Mouse (Mus musculus) ovary, postnatal 10 days (tissue): ENCODE measurements around the gene Nat10.

ENCODE experiments used
- DNase-seq: peaks from one replicate; pipeline ENCODE4 v3.0.0; 2022; ENCODE audit warnings: low spot score

The Nat10 gene

DNA sequence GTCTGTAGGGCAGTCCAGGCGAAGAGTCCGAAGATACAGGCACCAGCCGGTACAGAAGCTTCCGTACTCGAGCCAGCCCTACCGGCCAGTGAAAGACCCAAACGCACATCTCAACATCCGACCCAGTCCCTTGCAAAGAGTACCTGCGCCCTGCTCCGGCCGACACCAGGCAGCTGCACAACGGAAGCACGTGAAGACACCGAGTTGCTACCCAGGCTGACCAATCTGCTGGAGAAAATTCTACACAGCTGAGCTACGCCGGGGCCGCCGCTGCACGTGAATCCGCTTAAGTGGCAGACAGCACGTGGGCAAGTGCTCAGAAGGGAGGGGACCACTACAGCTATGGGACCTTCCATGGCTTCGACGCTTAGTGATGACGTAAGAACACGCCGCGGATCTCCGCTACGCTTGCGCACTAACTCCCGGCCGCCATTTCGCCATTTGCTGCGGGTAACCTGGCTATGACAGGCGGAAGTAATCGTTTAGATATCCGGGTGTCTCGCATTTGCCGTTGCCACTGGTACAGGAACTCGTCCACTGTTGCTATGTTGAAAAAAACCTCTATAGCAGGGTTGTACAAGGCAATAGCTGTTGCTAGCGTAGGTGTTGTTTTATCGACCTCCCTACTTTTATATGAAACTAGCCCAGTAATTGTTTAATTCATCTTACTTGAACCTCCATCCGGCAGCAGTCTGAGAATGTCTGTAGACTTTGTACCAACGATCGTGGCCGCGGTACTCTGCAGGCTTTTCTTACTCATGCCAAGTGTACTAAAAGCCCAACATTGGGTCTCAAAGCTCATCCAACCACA, at the start of gene Nat10:
TSS of gene Nat10 (minus strand) at position 365 of the 811 bp plus-strand sequence.
- DNase-seq = peak; percentile 94

GRCm38 (mm10) chr2:103810412-103810811, 49.3 kb upstream of the Nat10 start:
- no peak for DNase-seq

DNA sequence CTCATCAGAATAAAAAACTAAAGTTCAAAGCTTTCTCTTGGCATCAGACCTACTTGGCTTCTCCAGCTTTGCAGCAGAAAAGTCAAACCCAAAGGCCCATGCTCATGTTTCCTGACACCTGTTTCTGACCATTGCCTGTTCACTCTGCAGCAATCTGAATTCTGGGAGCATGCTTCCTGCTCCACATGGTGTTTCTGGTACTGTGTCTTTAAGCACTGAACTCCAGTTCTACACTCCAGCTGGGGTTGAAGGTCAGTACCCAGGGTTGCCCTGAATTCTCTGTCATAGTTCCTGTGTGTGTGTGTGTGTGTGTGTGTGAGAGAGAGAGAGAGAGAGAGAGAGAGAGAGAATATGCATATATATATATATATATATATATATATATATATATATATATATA, 47.4 kb upstream of the Nat10 start:
- DNase-seq = no peak

DNA sequence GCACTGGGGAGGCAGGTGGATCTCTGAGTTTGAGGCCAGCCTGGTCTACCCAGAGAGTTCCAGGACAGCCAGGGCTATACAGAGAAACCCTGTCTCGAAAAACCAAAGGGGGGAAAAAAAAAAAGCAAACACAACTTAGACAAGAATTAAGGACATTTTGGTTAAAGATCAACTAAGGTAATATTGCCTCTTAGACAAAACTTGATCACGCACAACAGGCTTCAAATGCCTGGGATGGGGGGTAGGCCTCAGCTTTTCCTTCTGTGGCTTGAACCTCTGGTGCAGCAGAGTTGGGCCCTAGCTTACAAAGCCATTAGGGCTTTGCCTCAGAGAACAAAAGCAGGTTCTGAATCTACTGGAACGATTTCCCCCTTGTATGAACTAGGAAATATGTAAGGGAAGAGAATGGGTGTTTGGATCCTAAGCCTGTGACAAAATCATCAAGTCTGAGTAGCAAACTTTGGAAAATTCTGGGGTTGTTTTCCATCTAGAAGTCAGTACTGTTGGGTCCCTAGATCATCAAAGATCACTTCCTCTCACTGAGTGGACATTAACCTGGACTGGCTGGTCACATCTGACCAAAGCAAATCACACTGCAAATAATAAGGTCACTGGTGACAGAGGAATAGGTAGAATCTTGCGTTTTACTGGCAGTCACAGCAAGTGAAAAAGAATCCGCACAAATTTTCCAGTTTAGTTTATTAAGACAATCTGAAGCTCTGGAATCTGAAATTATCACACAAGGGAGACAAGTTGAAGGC, 42.9 kb upstream of the Nat10 start:
- DNase-seq = no peak

DNA sequence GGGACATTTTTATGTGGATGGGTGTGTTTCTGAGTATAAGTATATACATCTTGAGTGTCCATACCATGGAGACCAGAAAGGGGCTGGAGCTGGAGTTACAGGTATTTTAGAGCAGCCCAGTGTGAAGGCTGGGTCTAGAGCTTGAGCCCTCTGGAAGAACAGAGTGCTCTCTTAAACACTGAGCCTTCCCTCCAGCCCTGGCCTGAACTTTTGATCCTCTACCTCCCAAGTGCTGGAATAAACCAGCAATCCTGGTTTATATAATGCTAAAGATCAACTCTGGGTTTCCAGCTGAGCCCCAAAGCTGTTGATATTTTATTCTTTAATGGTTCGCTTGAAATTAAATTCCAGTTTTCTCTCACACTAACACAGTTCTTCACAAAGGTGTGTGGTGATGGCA, 41.4 kb upstream of the Nat10 start:
- no peak for DNase-seq

DNA sequence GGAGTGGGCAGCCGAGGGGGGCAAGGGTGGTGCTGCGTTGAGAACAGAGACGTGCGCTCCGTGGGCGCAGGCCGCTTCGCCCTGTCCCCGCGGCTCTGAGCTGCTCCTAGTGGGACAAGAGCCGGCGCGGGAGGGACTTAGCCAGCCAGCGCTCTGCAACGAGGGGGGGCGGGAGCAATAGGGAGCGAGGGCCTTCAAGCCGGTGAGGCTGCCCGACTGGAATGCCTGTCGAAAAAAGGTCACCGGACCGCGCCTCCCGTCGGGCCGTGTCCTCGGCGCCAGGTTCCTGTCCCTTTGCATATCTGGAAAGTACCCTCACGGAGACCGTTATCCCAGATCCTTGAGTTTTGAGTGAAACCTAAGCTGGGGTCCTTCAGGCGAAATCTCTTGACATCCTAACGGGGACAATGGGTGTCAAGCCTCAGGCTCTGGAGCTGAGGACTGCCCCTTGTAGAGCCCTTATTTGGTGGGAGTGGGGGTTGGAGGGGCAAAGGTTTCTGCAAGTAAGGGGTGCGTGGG, 36.5 kb upstream of the Nat10 start, which contains the start of gene Caprin1:
TSS of gene Caprin1 (minus strand) at position 159 of the 519 bp plus-strand sequence.
- DNase-seq = peak; percentile 95

- peak; percentile 55 for DNase-seq
Observed at GRCm38 (mm10) chr2:103796861-103797466, 35.9 kb upstream of the Nat10 start.

GRCm38 (mm10) chr2:103796211-103796860, 35.3 kb upstream of the Nat10 start:
- peak; percentile 38 for DNase-seq

- peak; percentile 24 for DNase-seq
Observed at GRCm38 (mm10) chr2:103795843-103796210, 34.8 kb upstream of the Nat10 start.

- no peak for DNase-seq
Observed at GRCm38 (mm10) chr2:103792009-103792408, 30.9 kb upstream of the Nat10 start.

DNA sequence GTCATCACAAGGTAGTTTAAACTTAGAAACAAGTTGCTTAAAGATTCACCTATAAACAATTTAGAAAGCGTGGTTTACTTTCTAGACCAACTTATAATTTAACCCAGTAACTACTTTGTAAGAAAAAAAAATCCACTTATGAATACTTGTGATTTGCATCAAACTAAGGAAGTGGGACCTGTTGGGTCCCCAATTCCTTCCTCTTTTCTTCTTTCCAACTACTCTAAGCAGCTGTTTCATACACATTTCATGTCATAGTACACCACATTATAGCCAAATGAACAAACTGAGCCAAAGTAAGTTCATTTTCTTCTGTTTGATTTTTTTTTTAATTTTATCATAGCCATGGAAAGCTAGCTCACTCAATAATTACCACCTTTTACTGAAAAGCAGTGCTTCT, 24.7 kb upstream of the Nat10 start:
- no peak for DNase-seq

GRCm38 (mm10) chr2:103784621-103785020, 23.6 kb upstream of the Nat10 start:
- DNase-seq = no peak

DNA sequence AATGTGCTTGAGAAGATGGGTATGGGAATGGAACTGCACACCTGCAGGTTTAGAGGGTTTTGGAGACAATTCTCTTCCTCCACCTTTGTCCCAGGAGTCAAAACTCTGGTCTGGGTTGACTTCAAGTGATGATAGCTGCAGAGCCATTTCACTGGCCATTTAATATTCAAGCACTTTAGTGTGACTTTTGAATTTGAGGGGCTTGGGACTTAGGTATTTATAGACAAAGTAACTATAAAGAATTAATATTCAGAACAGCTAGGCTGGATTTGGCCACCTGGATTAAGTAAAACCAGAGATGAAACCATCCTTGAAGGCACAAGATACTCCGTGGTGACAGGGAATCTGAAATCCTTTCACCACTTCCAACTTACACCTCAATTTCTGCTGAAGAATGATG, 1.4 kb upstream of the Nat10 start:
- DNase-seq = no peak

- no peak for DNase-seq
Observed at GRCm38 (mm10) chr2:103761993-103762392, 923 bp upstream of the Nat10 start.

DNA sequence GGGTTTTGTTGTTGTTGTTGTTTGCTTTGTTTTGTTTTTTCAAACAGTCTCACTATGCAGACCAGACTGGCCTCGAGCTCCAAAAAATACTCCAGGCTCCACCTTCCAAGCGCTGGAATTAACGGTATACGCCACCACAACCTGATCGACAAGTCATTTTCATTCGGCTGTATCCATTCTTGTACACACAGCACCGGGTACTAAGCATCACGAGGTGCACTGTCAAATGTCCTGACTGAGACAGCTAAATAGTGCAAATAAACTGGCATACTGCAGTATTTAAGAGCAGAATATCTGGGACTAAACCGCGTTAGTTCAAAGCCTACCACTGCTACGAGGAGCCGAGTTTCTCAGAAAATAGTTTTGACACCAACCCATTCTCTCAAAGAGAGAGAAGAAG, 649 bp downstream of the Nat10 start:
- no peak for DNase-seq

DNA sequence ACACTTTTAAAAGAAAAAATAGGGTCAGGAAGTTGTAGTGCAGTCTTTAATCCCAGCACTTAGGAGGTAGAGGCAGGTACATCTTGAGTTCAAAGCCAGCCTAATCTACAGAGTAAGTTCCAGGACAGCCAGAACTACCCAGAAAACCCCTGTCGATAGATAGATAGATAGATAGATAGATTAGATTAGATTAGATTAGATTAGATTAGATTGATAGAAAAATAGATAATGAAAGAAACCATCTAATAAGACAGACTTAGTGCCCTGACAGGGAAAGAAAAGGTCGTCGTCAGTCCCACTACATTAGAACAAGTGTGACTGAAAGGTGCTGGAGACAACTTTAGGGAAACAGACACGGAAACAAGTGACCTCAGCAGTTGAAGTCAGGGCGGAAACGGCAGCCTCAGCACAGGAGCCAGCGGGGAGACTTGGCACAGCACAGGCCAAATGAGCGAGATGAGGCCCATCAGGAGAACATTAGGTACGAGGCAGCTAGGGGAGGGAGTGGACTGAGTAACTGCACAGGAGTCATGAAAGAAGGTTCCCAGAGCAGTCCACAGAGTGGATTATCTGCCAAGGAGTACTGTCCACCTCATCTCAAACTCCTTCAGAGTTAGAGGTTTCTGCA, 5.5 kb downstream of the Nat10 start:
- no peak for DNase-seq

DNA sequence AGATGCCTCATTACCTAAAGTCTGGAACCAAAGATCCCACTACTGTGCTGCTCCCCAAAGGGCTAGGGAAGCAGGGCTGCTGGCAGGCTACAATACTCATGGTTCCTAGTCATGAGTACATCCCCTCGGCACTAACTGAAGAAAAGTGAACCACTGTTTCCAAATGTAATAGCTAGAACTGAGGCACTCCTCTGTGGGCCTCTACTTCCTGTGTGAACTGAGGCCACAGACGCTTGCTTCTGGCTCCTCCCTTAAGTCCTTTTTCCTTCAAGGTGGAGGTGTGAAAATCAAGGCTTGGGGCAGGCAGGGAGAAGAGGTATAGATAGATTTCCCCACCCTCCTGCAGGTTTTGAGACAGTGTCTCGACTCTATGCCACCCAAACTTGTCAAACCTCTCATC, 6.5 kb downstream of the Nat10 start:
- DNase-seq = no peak

DNA sequence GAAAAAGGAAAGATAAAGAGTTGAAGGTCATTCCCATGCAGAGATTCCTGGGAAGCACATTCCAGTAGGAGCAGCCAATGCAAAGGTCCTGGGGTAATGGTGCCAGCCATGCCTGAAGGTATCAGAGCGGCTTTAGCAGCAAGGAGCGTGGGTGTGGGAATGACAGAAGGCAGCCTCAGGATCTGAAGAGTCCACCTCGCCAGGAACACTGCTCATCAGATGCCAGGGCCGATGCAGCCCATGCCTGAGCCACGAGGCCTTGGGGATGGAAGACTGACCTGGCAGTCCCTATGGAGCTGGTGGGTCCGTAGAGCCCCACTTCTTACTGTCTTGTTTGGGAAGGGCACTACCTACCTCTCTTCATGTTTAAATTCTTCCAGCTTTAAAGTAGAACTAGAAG, 9.3 kb downstream of the Nat10 start:
- DNase-seq = no peak

GRCm38 (mm10) chr2:103749091-103749490, 12.0 kb downstream of the Nat10 start:
- DNase-seq = no peak

DNA sequence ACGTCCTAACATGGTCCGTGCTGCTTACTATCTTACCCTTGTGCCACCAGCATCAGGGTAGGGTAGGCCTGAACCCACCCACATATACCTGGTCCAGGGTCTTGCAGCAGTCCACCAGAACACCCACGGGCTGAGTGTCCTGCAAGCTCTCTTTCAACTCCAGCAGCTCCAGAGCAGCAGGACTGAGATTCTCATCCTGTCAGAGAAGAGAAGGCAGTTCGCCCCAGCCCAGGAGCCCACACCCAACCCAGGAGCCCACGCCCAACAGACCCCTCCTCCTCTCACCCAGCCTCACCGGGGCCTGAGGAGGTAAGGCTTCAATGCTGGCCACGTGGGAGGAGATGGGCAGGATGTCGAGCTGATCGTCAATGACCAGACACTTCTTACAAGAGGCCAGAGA, 13.2 kb downstream of the Nat10 start:
- DNase-seq = no peak

GRCm38 (mm10) chr2:103746761-103747160, 14.3 kb downstream of the Nat10 start:
- DNase-seq = no peak

GRCm38 (mm10) chr2:103746096-103746495, 15.0 kb downstream of the Nat10 start:
- DNase-seq = no peak
